Mouse (Mus musculus) left cerebral cortex, postnatal 4 days (tissue): ENCODE data around the gene Abhd4. TPM values are rescaled to one million over a fixed set of nuclear protein-coding genes. Genes with fewer than 3 reads are reported as not detected.
A peak's percentile ranks its signal among the peaks of the same experiment; 100 is the strongest.

Experiments used
- DNase-seq: peaks from one replicate; pipeline ENCODE4 v3.0.0-alpha.2; 2022
- intact Hi-C: fragments of 180-260 bp; cut with DNase I; formaldehyde crosslinking; loops from one replicate; pipeline ENCODE4 v1.15.1; 2025
- total RNA-seq, 2 experiments: library from RNA; stranded (reverse); gene quantifications; 2 replicates each; pipeline ENCODE4 v1.2.3; 2021

Gene Abhd4
- 10 to 100 TPM; 37.1 to 38.9 TPM for total RNA-seq

DNA sequence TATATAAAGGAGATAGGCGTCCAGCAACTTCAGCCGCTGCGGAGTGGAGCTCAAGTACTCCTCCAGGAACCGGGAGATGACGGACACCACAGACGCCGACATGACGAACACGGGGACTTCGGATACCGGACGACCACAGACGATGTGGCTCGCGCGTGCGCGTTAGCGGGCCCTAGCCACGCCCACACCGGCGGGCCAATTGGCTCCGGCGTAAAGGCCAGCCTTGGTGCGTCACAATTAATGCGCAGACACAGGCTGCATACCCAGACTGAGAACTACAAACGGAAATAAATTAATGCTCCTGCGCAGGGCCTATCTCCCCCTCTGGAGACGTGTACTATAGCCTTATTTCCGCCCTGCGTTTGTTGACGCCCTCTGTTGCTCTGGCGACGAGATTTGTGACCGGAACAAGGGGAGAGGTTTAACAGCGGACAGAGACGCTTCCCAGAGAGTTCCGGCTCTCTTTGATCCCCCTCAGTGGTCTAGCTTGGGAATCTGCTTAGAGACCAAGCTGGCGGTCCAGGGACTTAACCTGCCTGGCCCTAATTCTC is at the start of gene Abhd4, which contains the start of gene Dad1:
Gene Abhd4, plus strand, starts transcription at position 448 of the 551 bp plus-strand sequence.
Gene Dad1, minus strand, starts transcription at position 364 of the 551 bp plus-strand sequence.
- peak; percentile 98 for DNase-seq
- intact Hi-C loops, result loop anchor here (10.0 kb wide), 1 partner anchor 111 kb away; the partner anchor contains the start of gene Oxa1l

DNA sequence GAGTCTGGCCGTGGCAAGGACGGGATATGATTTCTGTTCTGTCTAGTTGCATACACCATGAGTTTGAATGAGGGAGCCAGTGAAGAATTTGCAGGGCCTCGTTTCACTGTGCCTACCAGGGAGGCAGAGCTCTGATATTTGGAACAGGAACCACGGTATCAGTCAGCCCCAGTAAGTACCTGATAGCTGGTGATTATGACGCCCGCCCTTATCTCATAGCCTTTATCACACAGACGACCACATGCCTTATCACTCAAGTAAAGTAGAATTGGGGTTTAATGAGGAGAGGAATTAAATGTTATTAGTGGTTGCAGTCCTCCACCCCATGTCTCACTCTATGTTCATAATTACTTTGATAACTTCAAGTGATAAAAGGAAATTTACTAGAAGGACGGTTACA is 49.7 kb upstream of the Abhd4 start:
- DNase-seq, result no peak
- intact Hi-C loops, result no loop called here

DNA sequence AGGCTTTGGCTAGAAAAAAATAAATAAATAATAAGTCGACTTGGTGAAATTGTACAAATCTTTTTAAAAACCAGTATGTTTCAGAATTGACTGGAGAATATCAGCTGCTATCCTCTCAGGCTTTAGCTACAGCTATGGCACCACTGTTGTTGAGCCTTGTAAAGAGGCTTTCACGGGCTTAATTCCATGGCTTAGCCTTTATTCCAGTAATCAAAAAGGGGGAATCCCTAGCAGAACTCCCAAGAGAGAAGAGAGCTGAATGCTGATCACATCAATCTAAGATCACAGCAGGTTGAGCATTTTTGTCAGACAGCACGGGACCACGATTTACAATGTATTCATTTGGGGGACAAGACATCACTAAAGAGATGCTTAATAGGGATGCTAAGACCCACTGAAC is 49.2 kb upstream of the Abhd4 start:
- DNase-seq, result no peak
- intact Hi-C loops, result no loop called here

DNA sequence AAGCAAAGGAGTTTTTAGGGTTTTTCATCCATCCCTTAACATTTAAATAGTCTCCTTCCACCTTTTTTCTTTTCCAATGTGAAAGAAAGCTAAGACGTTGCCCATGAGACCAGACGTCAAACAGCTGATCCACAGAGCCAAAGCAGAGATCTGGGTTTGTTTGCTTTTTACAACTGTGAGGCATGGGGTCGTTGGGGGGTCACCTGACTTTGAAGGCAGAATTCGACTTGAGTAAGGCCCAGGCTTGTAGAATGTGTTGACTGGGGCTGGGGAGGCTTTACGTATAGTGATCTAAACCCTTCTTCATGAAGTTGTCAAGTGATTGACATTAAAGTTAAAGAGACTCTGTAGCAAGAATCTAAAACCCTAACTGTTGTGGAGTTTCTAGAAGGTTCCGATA is 48.1 kb upstream of the Abhd4 start:
- DNase-seq, result no peak
- intact Hi-C loops, result no loop called here

DNA sequence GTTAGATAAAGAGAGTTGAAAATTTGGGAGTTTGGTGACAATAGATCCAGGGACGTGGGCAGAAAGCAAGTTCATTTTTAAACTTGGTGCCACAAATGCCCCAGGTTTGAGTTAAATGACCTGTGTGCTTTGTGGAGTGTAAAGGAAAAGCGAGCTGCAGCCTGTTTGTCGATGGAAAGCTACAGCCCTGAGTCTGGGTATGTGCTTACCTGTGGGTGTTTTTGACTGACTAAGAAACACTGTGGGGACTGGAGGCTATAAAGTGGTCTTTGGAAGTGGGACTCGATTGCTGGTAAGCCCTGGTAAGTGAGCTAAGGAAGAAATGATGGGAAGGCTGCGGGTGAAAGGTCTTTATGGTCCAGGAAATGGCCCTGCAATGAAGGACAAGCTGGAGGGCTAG is 47.7 kb upstream of the Abhd4 start:
- DNase-seq, result no peak
- intact Hi-C loops, result no loop called here

DNA sequence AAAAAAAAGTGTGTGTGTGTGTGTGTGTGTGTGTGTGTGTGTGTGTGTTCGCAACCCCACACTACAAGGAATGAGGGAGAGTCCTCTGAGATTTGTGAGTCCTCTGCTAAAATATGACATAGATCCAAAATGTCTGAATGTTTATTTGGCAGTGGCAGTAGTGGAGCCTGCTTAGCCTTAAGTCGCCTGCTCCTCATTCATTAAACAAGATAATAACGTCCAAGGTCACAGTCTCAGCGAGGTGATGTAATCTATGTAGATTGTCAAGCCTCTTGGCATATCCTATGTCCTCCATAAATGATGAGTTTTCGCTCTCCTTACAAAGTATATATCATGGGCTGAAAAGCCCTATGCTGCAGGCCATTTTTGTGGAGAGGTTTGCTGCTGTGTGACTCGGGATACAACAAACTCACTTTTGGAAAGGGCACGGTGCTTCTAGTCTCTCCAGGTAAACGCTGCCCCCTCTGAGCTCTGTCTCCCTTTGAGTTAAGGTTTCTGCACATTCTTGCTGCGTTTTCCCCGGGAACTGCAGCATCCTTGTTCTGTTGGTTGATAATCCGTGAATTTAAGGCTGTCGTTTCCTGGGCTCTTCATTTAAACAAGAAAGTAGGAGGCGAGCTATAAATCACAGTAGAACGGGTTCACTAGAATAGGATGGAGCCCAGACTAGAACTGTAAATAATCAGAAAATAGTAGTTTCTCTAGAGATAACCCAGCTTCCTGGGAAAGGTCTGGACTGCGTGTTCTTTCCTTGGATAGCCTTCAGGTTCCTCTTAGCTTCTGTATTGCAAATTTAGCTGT is 47.0 kb upstream of the Abhd4 start:
- intact Hi-C loops, result no loop called here
- no peak for DNase-seq

DNA sequence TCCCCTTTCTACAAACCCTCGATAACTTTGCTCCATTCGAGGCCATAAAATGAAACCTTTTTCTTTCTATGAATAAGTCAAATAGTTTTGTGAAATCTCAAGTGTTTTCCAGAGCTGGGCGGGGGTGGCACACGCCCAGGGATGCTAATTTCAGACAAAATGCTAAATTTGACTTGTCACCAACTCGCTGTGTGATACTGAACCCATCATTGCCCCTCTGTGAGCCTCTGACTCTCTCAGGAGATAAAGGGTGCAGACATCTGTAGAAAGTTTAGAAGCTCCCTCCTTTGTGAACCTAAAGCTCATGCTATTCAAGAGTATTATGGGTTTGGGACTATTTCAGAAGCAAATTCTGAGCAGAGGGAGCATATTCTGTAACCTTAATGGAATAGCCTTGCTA is 46.1 kb upstream of the Abhd4 start:
- intact Hi-C loops, result no loop called here
- DNase-seq, result no peak

DNA sequence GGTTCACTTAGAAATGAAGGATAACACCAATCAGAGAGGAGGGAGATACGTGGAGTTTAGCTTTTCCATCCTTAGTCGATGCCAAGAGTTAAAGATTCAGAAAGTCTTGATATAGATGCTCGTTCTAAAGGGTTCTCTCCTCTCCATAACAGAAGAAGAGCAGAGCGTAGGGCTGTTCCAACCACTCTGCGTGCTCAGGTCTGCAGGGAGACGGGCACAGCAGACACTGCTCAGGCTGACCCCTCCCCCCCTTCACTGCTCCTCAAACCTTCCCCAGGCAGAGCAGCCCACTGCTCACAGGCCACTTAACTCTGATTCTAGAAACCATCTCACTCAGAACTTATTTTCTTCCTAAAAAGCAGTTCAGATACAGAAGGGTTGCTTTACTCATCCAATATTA is 45.2 kb upstream of the Abhd4 start:
- DNase-seq, result no peak
- intact Hi-C loops, result no loop called here

DNA sequence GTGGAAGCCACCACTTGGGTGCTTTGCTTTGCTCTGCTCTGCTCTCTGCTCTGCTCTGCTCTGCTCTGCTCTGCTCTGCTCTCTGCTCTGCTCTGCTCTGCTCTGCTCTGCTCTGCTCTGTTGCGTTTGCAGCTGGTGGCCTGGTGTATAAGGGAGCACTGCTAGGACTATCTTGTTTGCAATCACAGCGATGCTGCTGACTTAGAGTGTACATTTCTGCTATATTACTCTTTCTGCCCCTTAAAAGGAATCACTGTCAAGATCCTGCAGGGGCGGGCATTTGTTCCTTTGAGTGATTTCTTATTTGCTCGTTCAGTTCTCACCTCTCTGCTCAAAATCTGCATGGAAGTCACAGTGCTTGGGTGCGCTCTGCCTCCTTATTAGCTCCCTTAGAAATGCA is 44.1 kb upstream of the Abhd4 start:
- intact Hi-C loops, result no loop called here
- DNase-seq, result no peak

DNA sequence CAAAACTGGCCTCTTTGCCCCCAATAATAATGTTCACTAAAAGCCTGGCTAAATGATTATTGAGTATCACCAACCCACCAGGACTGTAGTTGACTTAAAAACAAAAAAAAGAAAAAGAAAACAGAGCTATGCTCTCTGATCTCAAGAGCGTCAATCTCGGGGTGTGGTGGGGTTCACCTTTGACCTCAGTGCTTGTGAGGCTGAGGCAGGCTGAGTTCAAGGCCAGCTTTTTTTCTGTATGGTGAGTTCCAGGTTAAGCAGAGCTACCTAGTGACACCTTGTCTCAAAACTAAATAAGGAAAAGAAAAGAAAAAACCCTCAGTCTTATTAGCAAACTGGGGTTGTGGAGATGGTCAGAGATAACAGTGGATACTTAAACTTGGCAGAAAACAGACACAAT is 43.6 kb upstream of the Abhd4 start:
- intact Hi-C loops, result no loop called here
- no peak for DNase-seq

DNA sequence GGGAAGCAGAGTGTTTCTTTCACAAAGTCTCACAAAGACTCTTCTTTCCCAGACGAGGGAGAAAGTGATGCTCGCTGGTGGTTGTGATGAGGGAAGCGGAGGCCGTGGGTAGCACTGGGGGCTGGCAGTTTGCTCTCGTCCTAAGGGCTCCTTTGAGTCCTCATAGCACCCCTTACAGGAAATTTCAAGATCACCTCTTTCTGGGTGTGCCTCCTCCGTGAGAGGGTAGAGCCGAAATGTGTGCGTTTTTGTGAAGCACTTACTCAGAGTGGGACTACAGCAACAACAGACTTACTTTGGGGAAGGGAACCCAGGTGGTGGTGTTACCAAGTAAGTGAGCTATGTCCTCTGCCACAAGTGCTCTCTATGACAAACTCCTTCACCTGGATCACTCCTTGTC is 42.8 kb upstream of the Abhd4 start:
- intact Hi-C loops, result no loop called here
- DNase-seq, result no peak

DNA sequence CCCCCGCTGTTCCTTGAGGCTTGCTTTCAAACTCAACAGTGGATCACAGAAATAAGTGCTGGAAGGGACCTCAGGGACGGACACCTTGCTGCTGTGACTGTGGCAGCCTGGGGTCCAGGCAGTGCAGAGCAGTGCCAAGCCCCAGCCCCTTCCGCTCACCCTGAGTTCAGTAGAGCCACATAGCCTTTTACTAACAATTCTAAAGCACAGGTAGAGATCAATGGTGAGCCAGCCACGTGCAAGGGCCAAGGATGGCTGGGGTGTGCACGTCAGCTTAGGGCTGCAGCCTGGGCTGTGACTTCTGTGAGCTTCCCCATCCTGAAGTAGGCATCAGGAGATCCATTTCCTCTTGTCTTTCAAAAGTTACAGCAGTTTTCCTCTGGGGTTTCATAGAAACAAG is 42.2 kb upstream of the Abhd4 start:
- no peak for DNase-seq
- intact Hi-C loops, result no loop called here

DNA sequence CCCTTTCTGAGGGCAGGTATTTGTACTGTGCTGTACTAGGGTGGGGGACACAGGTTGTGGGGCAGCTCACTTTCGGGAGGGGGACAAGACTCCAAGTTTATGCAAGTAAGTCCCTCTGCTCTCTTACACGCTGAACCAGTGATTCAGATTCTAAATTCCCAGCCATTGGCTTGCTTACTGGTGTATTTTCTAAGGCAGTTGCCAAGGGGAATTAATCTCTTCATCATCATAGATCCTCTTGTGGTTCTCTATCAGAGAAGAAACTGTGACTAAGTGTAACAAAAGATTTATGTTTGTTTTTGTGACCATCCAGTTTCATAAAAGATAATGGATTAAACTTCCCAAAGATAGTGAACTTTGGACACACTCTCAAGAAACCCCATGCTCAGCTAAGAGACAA is 40.3 kb upstream of the Abhd4 start:
- intact Hi-C loops, result no loop called here
- DNase-seq, result no peak

DNA sequence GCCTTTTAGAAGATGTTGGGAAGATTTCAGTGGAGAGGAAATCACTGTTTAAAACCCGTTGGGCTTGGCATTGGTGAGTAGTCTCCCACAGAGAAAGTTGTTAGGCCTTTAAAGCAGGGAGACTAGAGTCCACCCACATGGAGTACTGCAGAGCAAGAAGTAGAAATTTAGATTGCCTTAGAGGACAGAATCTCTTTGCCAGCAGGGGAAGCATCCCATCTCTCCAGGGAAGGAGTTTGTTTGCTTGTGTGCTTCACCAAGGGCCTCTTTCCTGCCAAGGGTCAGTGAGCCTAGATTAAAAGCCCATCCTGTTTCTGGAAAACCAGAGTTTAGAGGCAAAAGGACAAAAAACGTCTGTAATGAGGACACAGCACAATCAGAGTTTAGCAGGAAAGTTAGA is 39.5 kb upstream of the Abhd4 start:
- no peak for DNase-seq
- intact Hi-C loops, result no loop called here

DNA sequence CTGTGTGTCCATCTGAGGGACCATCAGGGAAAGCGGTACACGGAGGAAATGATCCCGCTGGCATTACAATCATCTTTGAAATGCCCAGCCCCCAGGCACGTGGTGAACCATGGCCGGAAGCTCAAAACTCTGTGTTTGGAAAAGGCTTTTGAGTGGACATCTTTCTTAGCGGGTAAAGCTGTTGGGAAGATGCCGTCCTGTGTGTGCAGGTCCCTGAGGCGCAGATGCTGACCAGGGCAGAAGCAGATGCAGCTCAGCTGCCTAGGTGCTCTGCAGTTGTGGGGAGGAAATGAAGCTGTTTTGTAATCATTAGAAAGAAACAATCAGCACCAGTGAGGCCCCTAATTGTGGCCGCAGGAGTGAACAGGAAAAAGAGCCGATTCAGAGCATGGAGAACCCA is 39.1 kb upstream of the Abhd4 start:
- no peak for DNase-seq
- intact Hi-C loops, result no loop called here

DNA sequence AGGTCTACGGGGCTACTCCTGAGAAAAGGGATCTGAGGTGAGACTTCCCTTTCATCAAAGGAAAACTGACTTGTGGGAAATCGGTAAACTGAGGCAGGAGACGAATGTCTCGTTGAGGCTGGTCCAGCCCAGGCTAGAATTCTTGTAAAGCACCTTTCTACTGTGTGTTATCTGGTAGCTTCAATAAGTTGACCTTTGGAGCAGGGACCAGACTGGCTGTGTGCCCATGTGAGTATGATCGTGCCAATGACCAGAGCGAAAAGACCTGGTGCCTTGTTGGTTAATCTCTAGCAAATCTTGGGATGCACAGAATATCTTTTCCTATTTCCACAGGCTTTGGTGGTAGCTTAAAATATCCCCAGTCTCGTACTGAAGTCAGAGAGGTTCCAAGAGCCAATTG is 37.9 kb upstream of the Abhd4 start:
- intact Hi-C loops, result no loop called here
- DNase-seq, result no peak

DNA sequence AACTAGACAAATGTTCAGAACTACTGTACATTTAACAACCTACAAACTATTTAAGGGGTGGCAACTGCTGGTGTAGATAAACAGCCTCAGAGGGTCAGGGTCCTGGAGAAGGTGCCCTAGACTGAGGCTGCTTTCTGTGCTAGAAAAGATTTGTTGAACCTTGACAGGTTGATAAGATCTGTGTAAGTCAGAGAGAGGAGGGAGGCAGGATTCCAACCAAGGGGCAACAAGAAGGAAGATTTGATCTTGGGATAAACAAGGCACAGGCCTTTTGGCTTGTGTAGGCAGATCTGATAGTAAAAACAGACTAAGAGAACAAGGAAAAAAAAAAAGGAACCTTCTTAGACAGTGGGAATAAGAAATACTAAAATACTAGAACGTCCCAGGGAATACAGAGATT is 35.8 kb upstream of the Abhd4 start:
- intact Hi-C loops, result no loop called here
- no peak for DNase-seq

DNA sequence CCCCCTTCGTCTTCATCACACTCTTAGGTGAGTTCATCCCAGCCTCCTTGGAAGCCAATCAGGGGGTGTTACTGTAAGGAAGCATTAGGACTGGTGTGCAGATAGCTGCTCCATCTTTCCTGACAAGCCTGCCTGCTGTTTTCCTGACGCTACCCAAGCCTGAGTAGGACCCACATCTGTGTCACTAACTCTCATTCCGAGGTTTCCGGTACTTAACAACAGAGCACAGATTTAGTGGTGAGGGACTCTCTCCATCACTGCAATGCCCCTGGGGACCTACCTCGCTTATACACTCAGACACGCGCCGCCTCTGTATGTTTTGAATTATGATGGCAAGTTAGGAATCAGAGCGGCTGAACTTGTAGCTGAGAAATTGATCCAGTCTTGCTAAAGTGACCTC is 35.3 kb upstream of the Abhd4 start:
- DNase-seq, result no peak
- intact Hi-C loops, result no loop called here

DNA sequence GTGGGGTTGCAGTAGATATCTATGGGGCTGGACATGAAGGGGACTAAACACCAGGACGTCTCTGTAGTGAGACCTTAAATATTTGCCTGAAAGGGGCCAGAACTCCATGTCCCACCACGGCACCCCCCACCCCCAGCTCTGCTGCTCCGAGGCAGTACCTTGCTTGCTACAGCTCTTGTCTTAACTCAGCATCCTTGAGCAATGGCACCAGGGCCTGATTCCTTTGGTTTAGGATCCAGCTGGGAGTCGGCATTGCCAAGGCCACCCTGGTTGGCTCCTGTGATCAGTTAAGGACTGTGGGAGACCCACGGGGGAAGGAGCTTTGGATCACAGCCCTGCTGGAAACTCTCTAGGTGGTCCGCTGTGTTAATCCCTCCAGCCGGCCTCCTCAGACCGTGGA is 34.7 kb upstream of the Abhd4 start:
- intact Hi-C loops, result no loop called here
- no peak for DNase-seq

DNA sequence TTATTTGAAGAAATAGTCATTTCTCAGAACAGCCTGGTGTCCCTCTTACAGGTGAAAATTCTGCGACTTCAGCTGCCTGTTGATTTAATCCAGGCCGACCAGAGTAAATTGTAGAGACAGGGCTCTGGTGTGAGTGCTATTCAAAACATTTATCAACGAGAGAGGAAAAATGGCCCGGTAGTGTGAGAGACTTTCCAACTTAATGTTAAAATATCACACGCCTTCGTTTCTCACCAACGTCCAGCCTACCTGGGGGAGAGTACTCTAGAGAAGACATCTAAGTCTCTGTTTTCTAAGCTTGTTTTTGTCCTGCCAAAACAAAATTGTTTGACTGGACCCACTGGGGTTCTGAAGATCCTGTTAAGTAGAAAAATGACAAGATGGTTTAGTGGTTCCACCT is 34.1 kb upstream of the Abhd4 start:
- no peak for DNase-seq
- intact Hi-C loops, result no loop called here

DNA sequence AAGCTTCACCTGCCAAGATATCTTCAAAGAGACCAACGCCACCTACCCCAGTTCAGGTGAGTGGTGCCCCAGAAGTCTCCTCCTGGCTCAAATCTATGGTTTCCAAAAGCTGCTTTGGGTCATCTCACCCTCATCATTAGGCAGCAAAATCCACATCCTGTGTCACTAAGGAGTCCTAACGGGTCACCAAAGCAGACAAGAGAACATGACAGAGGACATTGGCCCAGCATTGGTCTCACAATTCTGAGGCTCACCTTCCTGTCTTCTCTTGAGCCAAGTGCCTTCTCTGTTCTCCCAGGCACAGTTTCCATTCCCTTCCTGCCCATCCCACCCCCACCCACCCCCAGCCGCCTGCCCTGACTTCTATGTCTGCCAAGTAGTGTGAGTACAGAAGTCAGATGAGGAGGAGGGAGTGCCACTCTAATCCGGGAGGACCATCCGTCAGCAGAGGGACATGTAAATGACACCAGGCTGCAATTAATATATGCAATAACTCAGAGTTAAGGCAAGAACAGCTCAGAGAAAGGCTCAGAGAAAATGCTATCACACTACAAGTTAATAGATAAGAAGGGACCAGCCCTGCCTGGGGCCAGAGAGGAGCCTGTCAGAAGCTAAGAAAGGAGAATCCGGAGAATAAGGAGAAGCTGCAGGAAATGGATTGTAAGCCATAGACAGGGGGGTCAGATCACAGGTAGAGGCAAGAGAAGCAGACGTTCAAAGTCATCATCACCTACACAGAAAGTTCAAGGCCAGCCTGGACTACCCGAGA is 33.1 kb upstream of the Abhd4 start:
- DNase-seq, result no peak
- intact Hi-C loops, result no loop called here

DNA sequence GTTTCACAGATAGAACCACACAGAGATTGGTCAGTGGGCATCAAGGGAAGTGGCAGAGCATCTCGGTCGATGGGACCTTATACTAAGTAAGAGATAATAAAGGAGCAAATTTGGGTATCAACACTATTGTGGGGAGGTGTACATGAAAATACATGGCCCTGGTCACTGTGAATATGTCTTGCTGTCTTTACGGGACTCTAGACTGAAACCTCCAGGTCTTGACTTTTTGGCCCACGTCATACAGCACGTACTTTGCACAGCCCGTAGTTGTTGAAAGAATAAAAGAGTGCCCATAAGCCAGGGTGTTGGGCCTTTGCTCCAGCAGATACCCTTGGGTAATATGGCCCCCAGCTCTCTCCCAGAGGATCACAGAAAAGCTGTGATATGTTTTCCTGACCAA is 32.3 kb upstream of the Abhd4 start:
- intact Hi-C loops, result no loop called here
- DNase-seq, result no peak
